Mouse (Mus musculus): Measurements from ENCODE around the gene Msi2.

GRCm38 (mm10) chr11:88538710-88539340 is 179.5 kb downstream of the Msi2 start:
- TF ChIP-seq CTCF (IDR thresholded peaks at IDR 0.05; ENCODE audit: extremely low read depth, insufficient read depth, insufficient read length, insufficient replicate concordance) (no peak), POLR2A (IDR thresholded peaks at IDR 0.05; ENCODE audit: low read depth, low read length) (no peak)
